Mouse (Mus musculus): ENCODE measurements around the gene Olfr820. TPM values are rescaled to one million over a fixed set of nuclear protein-coding genes. Genes with fewer than 3 reads are reported as not detected.
"Not testable (repeated sequence)": the region's sequence is repeated elsewhere in the genome, so short reads cannot be mapped to it uniquely, and the experiment has no call there.

The Olfr820 gene
- not detected in 2 replicates for polyA plus RNA-seq (2015; fragmentation: Nextera tagmentation; extraction: Ambion mirVana)

DNA sequence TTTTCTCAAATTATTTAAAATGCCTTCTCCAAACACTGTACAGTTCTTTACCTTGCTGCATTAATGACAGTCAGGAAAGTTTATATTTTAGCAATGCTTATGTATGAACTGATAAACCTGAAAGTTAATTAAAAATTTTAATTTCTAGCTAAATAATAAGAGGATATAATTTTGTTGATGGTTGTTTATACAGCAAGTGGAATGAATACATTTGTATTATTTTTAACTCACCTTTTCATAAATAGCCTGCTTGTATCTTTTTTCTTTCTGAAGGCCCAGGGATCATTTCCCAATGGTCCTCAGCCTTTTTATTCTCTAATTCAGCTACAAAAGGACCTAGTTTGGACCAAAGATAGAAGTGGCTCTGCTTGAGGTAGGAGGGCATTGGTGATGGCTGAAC, at the start of gene Olfr820:
Olfr820 (plus strand) TSS at position 301 of the 400 bp plus-strand sequence.
- no peak within 1 kb of the TSS for H3K4me2 ChIP-seq (replicated peaks)
- no peak for ATAC-seq
- no peaks in the 10 kb centered on the region for H3K9me3 ChIP-seq
- no peaks in the 10 kb centered on the region for H3K4me1 ChIP-seq (replicated peaks)
- no peak within 1 kb of the TSS for H3K27ac ChIP-seq
- no peaks in the 10 kb centered on the region for H3K27me3 ChIP-seq (replicated peaks)
- H3K36me3 ChIP-seq = no peaks in the 10 kb centered on the region
- H3K4me3 ChIP-seq (replicated peaks) = no peak within 1 kb of the TSS
- H3K9ac ChIP-seq = no peak within 1 kb of the TSS

DNA sequence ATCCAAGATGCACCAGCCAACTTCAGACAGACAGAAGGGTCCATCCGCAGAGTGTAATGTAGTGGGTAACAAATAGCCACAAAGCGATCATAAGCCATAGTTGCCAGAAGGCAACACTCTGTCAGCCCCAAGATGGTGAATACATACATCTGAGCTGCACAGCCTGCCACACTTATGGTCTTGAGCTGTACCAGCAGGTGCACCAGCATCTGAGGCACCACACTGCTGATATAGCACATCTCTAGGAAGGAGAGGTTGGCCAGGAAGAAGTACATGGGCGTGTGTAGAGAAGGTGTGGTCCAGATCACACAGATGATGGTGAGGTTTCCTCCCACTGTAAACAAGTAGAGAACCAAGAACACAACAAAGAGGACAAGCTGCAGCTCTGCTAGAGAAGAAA, 46.2 kb upstream of the Olfr820 start:
- H3K27me3 ChIP-seq (replicated peaks); H3K4me1 ChIP-seq (replicated peaks); ATAC-seq; H3K4me3 ChIP-seq (replicated peaks); H3K9me3 ChIP-seq; H3K36me3 ChIP-seq; H3K4me2 ChIP-seq (replicated peaks); H3K27ac ChIP-seq; H3K9ac ChIP-seq: not testable (repeated sequence)
- WGBS = 97% methylated on average over 2 of the region's 3 CpGs

DNA sequence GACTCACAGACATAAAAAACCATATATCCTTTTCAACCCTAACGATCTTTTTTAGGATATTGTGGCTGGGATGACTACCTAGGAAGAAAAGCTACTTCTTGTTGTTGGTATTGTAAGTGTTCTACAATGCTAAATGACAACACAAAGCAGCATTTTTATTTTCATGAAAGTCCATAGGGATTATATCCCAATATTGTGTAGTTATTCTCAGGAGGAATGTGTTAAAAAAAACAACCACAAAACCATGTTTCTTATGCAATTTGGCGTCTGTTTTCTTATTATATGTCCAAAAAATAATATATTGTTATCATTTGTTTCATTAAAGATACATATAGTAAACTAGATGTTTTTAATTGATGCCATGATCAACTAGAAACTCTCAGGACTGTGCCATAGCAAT, 45.3 kb upstream of the Olfr820 start, which contains the start of gene Olfr819:
Olfr819 (minus strand) TSS at position 101 of the 400 bp plus-strand sequence.
- ATAC-seq = not testable (repeated sequence)
- WGBS = 74% methylated on average over 2 of the region's 2 CpGs

DNA sequence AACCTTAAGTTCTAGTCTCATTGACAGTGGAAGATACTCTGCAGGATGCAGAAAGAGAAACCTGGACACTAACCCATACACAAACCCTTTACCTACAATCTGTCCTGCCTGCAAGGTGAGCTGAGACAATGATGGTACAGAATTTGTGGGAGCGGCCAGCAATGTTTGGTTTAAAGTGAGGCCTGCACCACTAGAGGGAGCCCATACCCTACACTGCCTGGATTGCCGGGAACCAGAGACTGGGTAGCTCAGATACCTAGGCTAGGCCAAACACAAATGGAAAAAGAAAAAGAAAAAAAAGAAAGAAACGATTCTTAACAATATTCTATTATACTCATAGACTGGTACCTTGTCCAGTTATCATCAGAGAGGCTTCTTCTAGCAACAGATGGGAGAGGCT, 39.4 kb upstream of the Olfr820 start:
- H3K9me3 ChIP-seq; H3K4me2 ChIP-seq (replicated peaks); H3K27ac ChIP-seq; H3K36me3 ChIP-seq; H3K4me3 ChIP-seq (replicated peaks); H3K9ac ChIP-seq; H3K4me1 ChIP-seq (replicated peaks); H3K27me3 ChIP-seq (replicated peaks): not testable (repeated sequence)
- ATAC-seq = peak; percentile 53; the same call in 1 of the 2 replicates
- WGBS = no CpG with 5 or more reads among the region's 3 CpGs

More for the DNA sequence above, 45.3 kb upstream of the Olfr820 start, which contains the start of gene Olfr819:
- not testable (repeated sequence) for H3K36me3 ChIP-seq; H3K4me3 ChIP-seq (replicated peaks); H3K27me3 ChIP-seq (replicated peaks); H3K4me1 ChIP-seq (replicated peaks); H3K9ac ChIP-seq; H3K4me2 ChIP-seq (replicated peaks); H3K9me3 ChIP-seq; H3K27ac ChIP-seq

DNA sequence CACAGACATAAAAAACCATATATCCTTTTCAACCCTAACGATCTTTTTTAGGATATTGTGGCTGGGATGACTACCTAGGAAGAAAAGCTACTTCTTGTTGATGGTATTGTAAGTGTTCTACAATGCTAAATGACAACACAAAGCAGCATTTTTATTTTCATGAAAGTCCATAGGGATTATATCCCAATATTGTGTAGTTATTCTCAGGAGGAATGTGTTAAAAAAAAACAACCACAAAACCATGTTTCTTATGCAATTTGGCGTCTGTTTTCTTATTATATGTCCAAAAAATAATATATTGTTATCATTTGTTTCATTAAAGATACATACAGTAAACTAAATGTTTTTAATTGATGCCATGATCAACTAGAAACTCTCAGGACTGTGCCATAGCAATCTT, 36.4 kb upstream of the Olfr820 start, which contains the start of gene Olfr247:
Olfr247 (minus strand) TSS at position 101 of the 400 bp plus-strand sequence.
- not testable (repeated sequence) for H3K9me3 ChIP-seq; H3K27me3 ChIP-seq (replicated peaks); H3K9ac ChIP-seq; H3K4me3 ChIP-seq (replicated peaks); H3K4me2 ChIP-seq (replicated peaks); ATAC-seq; H3K4me1 ChIP-seq (replicated peaks); H3K27ac ChIP-seq; H3K36me3 ChIP-seq
- no CpG with 5 or more reads among the region's 2 CpGs for WGBS

DNA sequence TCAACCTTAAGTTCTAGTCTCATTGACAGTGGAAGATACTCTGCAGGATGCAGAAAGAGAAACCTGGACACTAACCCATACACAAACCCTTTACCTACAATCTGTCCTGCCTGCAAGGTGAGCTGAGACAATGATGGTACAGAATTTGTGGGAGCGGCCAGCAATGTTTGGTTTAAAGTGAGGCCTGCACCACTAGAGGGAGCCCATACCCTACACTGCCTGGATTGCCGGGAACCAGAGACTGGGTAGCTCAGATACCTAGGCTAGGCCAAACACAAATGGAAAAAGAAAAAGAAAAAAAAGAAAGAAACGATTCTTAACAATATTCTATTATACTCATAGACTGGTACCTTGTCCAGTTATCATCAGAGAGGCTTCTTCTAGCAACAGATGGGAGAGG, 30.6 kb upstream of the Olfr820 start:
- WGBS = no CpG with 5 or more reads among the region's 3 CpGs
- ATAC-seq = not testable (repeated sequence)

DNA sequence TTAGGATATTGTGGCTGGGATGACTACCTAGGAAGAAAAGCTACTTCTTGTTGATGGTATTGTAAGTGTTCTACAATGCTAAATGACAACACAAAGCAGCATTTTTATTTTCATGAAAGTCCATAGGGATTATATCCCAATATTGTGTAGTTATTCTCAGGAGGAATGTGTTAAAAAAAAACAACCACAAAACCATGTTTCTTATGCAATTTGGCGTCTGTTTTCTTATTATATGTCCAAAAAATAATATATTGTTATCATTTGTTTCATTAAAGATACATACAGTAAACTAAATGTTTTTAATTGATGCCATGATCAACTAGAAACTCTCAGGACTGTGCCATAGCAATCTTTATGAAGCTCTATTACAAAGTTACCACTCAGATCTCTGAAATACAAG, 27.5 kb upstream of the Olfr820 start, which contains the start of gene Gm10310:
Gm10310 (minus strand) TSS at position 101 of the 400 bp plus-strand sequence.
- no CpG with 5 or more reads among the region's 1 CpGs for WGBS
- H3K4me3 ChIP-seq (replicated peaks); H3K27ac ChIP-seq; H3K4me1 ChIP-seq (replicated peaks); H3K4me2 ChIP-seq (replicated peaks); H3K36me3 ChIP-seq; H3K9me3 ChIP-seq; H3K9ac ChIP-seq; ATAC-seq; H3K27me3 ChIP-seq (replicated peaks): not testable (repeated sequence)

More for the DNA sequence above, 30.6 kb upstream of the Olfr820 start:
- not testable (repeated sequence) for H3K36me3 ChIP-seq; H3K27me3 ChIP-seq (replicated peaks); H3K4me3 ChIP-seq (replicated peaks); H3K27ac ChIP-seq; H3K4me1 ChIP-seq (replicated peaks); H3K4me2 ChIP-seq (replicated peaks); H3K9me3 ChIP-seq; H3K9ac ChIP-seq

DNA sequence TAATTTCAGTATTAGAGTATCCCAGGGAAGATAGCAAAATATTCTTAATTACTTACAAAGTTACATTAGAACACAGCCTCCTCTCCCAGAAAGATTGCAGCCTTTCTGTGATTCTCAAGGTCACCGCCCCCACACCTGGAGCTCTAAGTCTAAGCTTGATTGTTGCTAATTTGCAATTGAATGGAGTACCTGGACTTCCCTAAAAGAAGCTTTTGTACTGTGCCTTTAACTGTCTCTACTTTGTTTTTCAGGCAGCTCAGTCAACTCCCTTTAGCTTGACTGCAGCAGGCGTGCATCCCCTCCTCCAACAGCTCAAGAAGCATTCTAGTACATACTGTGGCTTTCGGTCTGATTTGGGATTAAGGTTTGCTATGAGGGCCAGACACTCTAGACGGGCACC, 8.3 kb upstream of the Olfr820 start:
- ATAC-seq; H3K4me2 ChIP-seq (replicated peaks); H3K9ac ChIP-seq; H3K27ac ChIP-seq; H3K4me1 ChIP-seq (replicated peaks); H3K4me3 ChIP-seq (replicated peaks); H3K36me3 ChIP-seq; H3K9me3 ChIP-seq; H3K27me3 ChIP-seq (replicated peaks): not testable (repeated sequence)
- WGBS = 86% methylated on average over 4 of the region's 4 CpGs

DNA sequence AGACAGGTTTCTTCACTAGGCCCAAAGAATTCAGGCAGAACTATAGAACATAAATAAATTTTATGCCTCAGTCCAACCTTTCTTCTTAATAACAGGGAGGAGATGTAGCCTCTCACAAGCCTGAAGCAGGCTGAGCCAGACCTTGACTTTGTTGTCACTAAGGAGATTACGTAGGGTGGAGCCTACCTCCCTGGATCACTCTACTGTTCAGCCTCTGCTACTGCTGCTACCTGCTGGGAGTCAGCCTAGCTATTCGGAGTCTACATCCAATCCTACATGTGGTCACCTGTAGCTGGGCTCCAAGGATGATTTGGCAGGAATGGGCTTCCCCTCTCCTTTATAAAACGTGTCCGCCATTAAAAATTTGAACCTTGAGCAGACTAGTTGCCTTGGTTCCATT, 7.1 kb upstream of the Olfr820 start:
- H3K27me3 ChIP-seq (replicated peaks); H3K4me1 ChIP-seq (replicated peaks); H3K9me3 ChIP-seq; H3K36me3 ChIP-seq; H3K4me2 ChIP-seq (replicated peaks); ATAC-seq; H3K27ac ChIP-seq; H3K4me3 ChIP-seq (replicated peaks); H3K9ac ChIP-seq: not testable (repeated sequence)
- WGBS = 92% methylated on average over 4 of the region's 4 CpGs

DNA sequence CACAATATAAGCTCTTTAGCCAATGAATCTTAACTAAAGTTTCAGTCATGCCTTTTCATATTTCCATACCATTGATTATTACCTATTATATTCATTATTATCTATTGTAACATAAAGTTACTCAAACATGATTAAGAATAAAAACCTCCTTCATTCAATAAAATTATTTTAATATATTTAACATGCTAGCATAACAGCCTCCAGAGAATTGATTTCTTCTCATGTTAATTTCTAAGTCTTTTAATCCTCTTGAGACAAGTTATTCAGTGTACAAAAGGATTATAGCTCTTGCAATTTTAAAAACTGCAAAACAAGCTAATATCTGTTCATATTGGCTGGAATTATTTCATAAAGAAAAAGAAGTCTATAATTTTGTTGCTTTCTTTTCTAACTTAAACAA, 17.6 kb downstream of the Olfr820 start, which contains the start of gene Olfr821:
Olfr821 (plus strand) TSS at position 301 of the 400 bp plus-strand sequence.
- no peaks in the 10 kb centered on the region for H3K4me1 ChIP-seq (replicated peaks)
- H3K27me3 ChIP-seq (replicated peaks) = no peaks in the 10 kb centered on the region
- H3K9me3 ChIP-seq = no peaks in the 10 kb centered on the region
- no peak for ATAC-seq
- no peak within 1 kb of the TSS for H3K9ac ChIP-seq
- H3K4me3 ChIP-seq (replicated peaks) = no peak within 1 kb of the TSS
- no peak within 1 kb of the TSS for H3K4me2 ChIP-seq (replicated peaks)
- no peak within 1 kb of the TSS for H3K27ac ChIP-seq
- no peaks in the 10 kb centered on the region for H3K36me3 ChIP-seq

DNA sequence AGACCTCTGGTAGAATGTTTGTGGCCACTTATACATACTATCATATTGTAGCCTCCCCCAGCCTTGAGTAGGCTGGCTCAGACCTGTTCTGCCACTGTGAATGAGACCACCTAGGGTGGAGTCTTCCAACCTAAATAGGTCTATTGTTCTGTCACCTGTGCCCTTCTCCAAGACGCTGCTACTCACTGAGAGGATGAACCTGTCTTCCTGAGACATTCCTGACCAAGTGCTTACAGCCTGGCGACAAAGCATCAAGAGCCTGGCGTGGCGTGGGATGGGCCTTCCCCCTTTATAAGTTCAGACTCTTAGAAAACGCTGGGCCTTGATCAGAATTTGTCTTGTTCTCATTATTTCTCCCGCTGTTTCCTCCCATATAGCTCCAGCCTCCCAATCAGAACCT, 24.7 kb downstream of the Olfr820 start:
- ATAC-seq = no peak
- Histone ChIP-seq H3K4me2 (replicated peaks) (no peak overlapping the region), H3K36me3 (no peaks in the 10 kb centered on the region), H3K9ac (no peak overlapping the region), H3K9me3 (no peaks in the 10 kb centered on the region), H3K4me1 (replicated peaks) (no peaks in the 10 kb centered on the region), H3K4me3 (replicated peaks) (no peak overlapping the region), H3K27me3 (replicated peaks) (no peaks in the 10 kb centered on the region), H3K27ac (no peak overlapping the region)
- 72% methylated on average over 6 of the region's 6 CpGs for whole genome bisulfite sequencing

All from intestine, embryonic 15.5 days (tissue).